ENCODE assay signal across 1 mouse cellular context in the genomic region with DNA sequence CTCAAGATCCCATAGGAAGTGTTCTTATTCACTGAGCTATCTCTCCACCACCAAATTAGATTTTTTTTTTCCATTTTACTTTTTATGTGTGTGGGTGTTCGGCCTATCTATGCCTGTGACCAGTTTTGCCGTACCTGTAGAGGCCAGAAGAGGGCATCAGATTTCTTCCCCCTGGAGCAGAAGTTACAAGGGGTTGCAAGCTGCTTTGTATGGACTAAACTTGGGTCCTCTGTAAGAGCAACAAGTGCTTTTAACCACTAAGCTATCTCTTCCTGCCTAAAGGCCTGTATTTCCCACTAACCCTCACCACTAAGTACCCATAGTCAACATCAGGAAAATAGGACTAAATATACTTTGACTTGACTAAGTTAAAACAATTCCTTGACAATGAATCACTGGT.
TF ChIP-seq lines count a peak whose summit lies in the region.

No protein-coding gene starts in this region.

TF ChIP-seq in MEL, 35 proteins besides CTCF, POLR2A, EP300 and RAD21:
- no peak for TF ChIP-seq UBTF (IDR thresholded peaks at IDR 0.05; ENCODE audit: borderline replicate concordance, insufficient read depth, low read depth, low read length)
- no peak for TF ChIP-seq TCF12 (IDR thresholded peaks at IDR 0.05; ENCODE audit: low read depth, low read length)
- no peak for TF ChIP-seq GABPA (IDR thresholded peaks at IDR 0.05; ENCODE audit: low read depth, low read length)
- TF ChIP-seq HCFC1 (IDR thresholded peaks at IDR 0.05; ENCODE audit: low read depth, low read length): no peak
- no peak for TF ChIP-seq ZNF384 (IDR thresholded peaks at IDR 0.05; ENCODE audit: low read depth, low read length)
- no peak for TF ChIP-seq ETS1 (IDR thresholded peaks at IDR 0.05; ENCODE audit: low read depth, low read length)
- TF ChIP-seq CHD1 (IDR thresholded peaks at IDR 0.05; ENCODE audit: low read depth, low read length): no peak
- no peak for TF ChIP-seq BHLHE40 (IDR thresholded peaks at IDR 0.05; ENCODE audit: borderline replicate concordance, low read depth, low read length)
- TF ChIP-seq SIN3A (IDR thresholded peaks at IDR 0.05; ENCODE audit: low read length): no peak
- no peak for TF ChIP-seq MAX (IDR thresholded peaks at IDR 0.05; ENCODE audit: low read length)
- TF ChIP-seq MXI1 (IDR thresholded peaks at IDR 0.05; ENCODE audit: low read depth, low read length): no peak
- no peak for TF ChIP-seq ZC3H11A (IDR thresholded peaks at IDR 0.05; ENCODE audit: low read depth, low read length)
- no peak for TF ChIP-seq E2F4 (IDR thresholded peaks at IDR 0.05; ENCODE audit: borderline replicate concordance, low read depth, low read length)
- TF ChIP-seq NELFE (IDR thresholded peaks at IDR 0.05; ENCODE audit: low read depth, low read length): no peak
- TF ChIP-seq NRF1 (IDR thresholded peaks at IDR 0.05; ENCODE audit: insufficient read depth, low read depth, low read length, poor library complexity, severe bottlenecking): no peak
